Mouse (Mus musculus) kidney, adult 8-10 months (tissue): ENCODE results near the gene Mfng.

Source experiments
- DNase-seq, 2 experiments: peaks; one replicate each; pipeline ENCODE4 v3.0.0; 2022

Mfng gene

GRCm38 (mm10) chr15:78755226-78755625, 18.0 kb downstream of the Mfng start:
- DNase-seq = peak in 1 of 2 experiments; percentile 33

GRCm38 (mm10) chr15:78754144-78754543, 19.1 kb downstream of the Mfng start:
- DNase-seq = no peak

- DNase-seq = no peak
Observed at GRCm38 (mm10) chr15:78752991-78753390, 20.3 kb downstream of the Mfng start.

GRCm38 (mm10) chr15:78750608-78751350, 22.5 kb downstream of the Mfng start:
- DNase-seq = no peak

- peak in 1 of 2 experiments; percentile 26 for DNase-seq
Observed at GRCm38 (mm10) chr15:78749855-78750254, 23.4 kb downstream of the Mfng start.

GRCm38 (mm10) chr15:78744206-78744605, 29.1 kb downstream of the Mfng start:
- peak; percentile 24 to 76 for DNase-seq

- DNase-seq = no peak
Observed at GRCm38 (mm10) chr15:78742831-78743230, 30.4 kb downstream of the Mfng start.

- no peak for DNase-seq
Observed at GRCm38 (mm10) chr15:78740662-78741061, 32.6 kb downstream of the Mfng start.

- no peak for DNase-seq
Observed at GRCm38 (mm10) chr15:78737146-78737545, 36.1 kb downstream of the Mfng start.

GRCm38 (mm10) chr15:78736681-78737100, 36.6 kb downstream of the Mfng start:
- no peak for DNase-seq

- no peak for DNase-seq
Observed at GRCm38 (mm10) chr15:78736181-78736579, 37.1 kb downstream of the Mfng start.

- DNase-seq = peak; percentile 30 to 43
Observed at GRCm38 (mm10) chr15:78735431-78736180, 37.7 kb downstream of the Mfng start.

- no peak for DNase-seq
Observed at GRCm38 (mm10) chr15:78731830-78732229, 41.4 kb downstream of the Mfng start.

- DNase-seq = no peak
Observed at GRCm38 (mm10) chr15:78730315-78731049, 42.8 kb downstream of the Mfng start.

- DNase-seq = no peak
Observed at GRCm38 (mm10) chr15:78726697-78727096, 46.6 kb downstream of the Mfng start.

GRCm38 (mm10) chr15:78720532-78720931, 52.7 kb downstream of the Mfng start:
- DNase-seq = no peak

GRCm38 (mm10) chr15:78720094-78720493, 53.2 kb downstream of the Mfng start:
- peak in 1 of 2 experiments; percentile 38 for DNase-seq

GRCm38 (mm10) chr15:78719416-78719815, 53.9 kb downstream of the Mfng start:
- no peak for DNase-seq

- DNase-seq = no peak
Observed at GRCm38 (mm10) chr15:78718290-78719250, 54.7 kb downstream of the Mfng start, which contains the start of gene Elfn2. TSS of gene Elfn2 (minus strand) at chr15:78718771.

- no peak for DNase-seq
Observed at GRCm38 (mm10) chr15:78716936-78717335, 56.3 kb downstream of the Mfng start.

GRCm38 (mm10) chr15:78715856-78716255, 57.4 kb downstream of the Mfng start:
- no peak for DNase-seq

- no peak for DNase-seq
Observed at GRCm38 (mm10) chr15:78713751-78714150, 59.5 kb downstream of the Mfng start.
